Mouse (Mus musculus): ENCODE measurements around the gene Mfrp. TPM values are rescaled to one million over a fixed set of nuclear protein-coding genes. Genes with fewer than 3 reads are reported as not detected.

Gene Mfrp
- 1.8 and 1.9 TPM in 2 replicates for polyA plus RNA-seq (2012; rRNA removed)

DNA sequence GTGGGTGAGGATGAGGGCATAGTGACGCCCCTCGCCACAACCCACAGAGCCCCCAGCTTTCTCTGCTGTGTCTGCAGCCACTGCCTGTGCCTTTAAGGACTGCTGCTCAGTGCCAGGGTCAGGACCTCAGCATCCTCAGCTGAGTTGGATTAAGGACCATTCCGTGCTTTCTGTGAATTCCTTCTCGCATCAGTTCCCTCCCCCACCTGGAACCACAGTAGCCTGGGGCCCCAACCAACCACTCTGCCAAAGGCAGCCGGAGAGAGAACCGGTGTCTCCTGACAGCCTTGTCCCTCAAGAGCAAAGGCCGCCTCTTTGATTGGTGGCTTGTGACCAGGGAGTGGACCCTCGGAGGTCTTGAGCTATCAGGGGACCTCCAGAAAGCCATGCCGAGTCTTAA is at the start of gene Mfrp:
Mfrp (plus strand) TSS at position 240 of the 400 bp plus-strand sequence.

DNA sequence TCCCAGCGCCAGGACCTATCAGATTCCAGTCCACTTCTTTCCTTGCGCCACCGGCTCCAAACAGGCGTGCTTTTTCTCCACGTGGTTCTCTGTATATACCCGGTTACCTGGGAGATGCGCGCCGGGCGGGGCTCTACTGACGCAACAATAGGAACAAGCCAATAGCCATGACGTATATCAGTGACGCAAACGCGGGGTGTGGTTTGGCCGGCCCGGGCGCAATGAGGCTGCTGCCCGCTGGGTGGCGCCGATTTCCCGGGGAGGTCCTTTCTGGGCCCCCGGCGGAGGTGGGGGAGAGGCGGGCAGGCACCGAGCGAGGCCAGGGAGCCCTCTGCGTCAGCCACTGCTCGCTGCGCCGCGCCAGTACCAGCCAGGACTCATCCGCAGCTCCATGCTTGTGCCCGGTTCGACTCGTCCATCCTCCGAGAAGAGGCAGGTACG is 34.7 kb upstream of the Mfrp start, which contains the start of gene Usp2:
Usp2 (plus strand) TSS at position 237 of the 441 bp plus-strand sequence.

DNA sequence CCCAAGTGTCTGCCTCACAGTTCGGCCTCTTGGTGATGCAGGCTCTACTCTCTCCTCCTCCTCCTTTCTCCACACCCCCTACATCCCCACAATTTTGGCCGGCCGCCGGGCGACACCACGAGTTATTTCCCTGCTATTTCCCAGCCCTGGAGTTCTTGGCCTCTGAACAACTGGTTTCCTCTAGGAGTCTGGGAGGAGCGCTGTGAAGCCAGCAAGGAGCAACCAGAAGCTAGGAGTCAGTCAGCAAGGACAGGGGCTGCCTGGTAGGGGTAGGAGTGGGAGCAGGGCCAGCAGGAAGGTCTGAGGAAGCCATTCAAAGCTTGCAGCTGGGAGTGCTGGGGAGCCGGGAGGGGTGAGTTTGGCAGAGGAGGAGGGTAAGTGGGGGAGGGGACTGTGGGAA is 5.6 kb downstream of the Mfrp start, which contains the start of gene C1qtnf5:
C1qtnf5 (plus strand) TSS at position 136 of the 400 bp plus-strand sequence.

DNA sequence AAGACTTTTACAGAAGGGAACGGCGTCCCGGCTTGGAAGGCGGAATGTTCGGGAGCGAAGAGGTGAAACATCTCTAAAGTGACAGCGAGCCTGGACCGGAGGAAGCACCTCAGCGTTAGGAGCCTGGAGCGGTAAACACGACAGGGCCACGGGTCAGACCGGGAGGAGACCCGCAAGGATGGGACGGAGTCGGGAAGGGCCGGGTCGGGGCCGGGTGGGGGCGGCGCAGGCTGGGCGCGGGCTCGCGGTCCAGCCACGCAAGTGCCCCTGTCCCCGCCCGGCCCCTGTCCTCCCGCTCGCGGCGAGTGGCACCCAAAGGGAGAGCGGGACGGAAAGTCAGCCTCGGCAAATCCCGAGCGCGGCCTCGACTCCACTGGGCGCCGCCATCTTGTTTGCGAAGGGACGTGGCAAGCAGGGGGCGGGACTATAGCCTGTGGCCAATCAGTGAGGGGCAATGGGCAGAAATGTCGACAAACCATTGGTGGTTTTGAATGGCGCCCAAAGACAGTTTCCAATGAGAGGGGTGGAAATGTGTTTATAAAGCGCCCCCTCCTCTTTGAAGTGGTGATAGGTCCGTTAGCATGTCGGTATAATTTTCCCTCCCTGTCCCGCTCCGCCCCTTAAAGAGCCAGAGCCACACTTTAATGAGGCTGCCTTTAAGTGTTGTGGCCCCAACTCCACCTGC is 11.7 kb downstream of the Mfrp start, which contains the start of the genes Gm49380 and Rnf26:
Gm49380 (minus strand) TSS at position 396 of the 685 bp plus-strand sequence.
Rnf26 (minus strand) TSS at position 413 of the 685 bp plus-strand sequence.

DNA sequence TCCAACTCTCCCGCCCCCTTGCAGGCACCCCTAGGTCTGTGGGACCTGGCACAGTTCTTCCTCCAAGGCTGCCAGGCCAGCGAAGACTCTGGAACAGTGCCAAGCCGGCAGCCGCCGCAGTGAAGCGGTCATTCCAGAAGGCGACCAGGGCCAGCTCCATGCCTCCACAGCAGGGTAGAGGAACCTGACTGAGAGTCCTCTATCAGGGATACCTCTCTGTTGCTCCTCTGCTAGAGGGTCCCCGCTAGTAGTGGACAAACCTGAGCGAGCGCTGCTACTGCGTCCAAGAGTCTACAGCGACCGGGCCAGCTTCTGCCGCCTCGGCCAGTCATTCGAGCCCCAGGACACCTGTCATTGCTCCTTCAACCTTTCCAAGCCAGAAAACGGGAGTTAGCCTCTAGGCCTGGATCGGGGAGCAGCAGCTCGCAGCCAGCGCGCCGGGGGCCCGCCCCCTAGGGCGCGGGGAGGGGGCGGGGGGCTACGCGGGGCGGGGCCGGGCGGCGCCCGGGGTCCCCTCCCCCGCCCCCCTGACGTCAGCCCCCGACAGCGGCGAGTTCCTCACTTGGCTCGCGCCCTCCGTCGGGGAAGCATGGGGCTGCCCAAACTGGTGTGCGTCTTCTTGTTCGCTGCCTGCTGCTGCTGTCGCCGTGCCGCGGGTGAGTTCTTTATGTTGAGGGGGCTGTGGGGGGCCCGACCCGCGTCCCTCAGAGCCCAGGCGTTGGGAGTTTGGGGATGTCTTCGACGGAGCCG is 32.7 kb downstream of the Mfrp start, which contains the start of gene Mcam:
Mcam (plus strand) TSS at position 369 of the 750 bp plus-strand sequence.

Other genes starting within 250 kb of the Mfrp start
- gene Thy1, start 58.3 kb upstream of the Mfrp start, polyA plus RNA-seq (2012; rRNA removed): 61.5 and 73.5 TPM in 2 replicates
- 11.5 and 14.5 TPM in 2 replicates for gene Usp2, start 34.7 kb upstream of the Mfrp start, polyA plus RNA-seq (2012; rRNA removed)
- gene C1qtnf5, start 5.5 kb downstream of the Mfrp start, polyA plus RNA-seq (2012; rRNA removed): 26.9 and 30.1 TPM in 2 replicates
- gene Gm49380, start 11.8 kb downstream of the Mfrp start, polyA plus RNA-seq (2012; rRNA removed): 0.50 and 0.68 TPM in 2 replicates
- gene Rnf26, start 11.8 kb downstream of the Mfrp start, polyA plus RNA-seq (2012; rRNA removed): 71.8 and 72.0 TPM in 2 replicates
- 112 and 143 TPM in 2 replicates for gene Mcam, start 32.7 kb downstream of the Mfrp start, polyA plus RNA-seq (2012; rRNA removed)
- 7.6 and 7.7 TPM in 2 replicates for gene Cbl, start 132.3 kb downstream of the Mfrp start, polyA plus RNA-seq (2012; rRNA removed)
- gene Ccdc153, start 138.9 kb downstream of the Mfrp start, polyA plus RNA-seq (2012; rRNA removed): 19.7 and 22.5 TPM in 2 replicates
- gene Pdzd3, start 149.7 kb downstream of the Mfrp start, polyA plus RNA-seq (2012; rRNA removed): 0.10 and 0.24 TPM in 2 replicates
- 18.5 and 18.9 TPM in 2 replicates for gene Nlrx1, start 166.9 kb downstream of the Mfrp start, polyA plus RNA-seq (2012; rRNA removed)
- 25.8 and 35.0 TPM in 2 replicates for gene Abcg4, start 186.9 kb downstream of the Mfrp start, polyA plus RNA-seq (2012; rRNA removed)
- gene Hinfp, start 203.9 kb downstream of the Mfrp start, polyA plus RNA-seq (2012; rRNA removed): 26.3 and 36.2 TPM in 2 replicates
- gene C2cd2l, start 218.6 kb downstream of the Mfrp start, polyA plus RNA-seq (2012; rRNA removed): 57.1 and 60.9 TPM in 2 replicates
- gene Dpagt1, start 224.3 kb downstream of the Mfrp start, polyA plus RNA-seq (2012; rRNA removed): 74.2 and 75.2 TPM in 2 replicates
- gene H2afx, start 233.0 kb downstream of the Mfrp start, polyA plus RNA-seq (2012; rRNA removed): 313 and 370 TPM in 2 replicates
- gene Hmbs, start 242.5 kb downstream of the Mfrp start, polyA plus RNA-seq (2012; rRNA removed): 84.2 and 85.4 TPM in 2 replicates